Mouse (Mus musculus) brain, embryonic 14.5 days (tissue): ENCODE measurements around the gene Ankfn1.

Source experiments
- CTCF ChIP-seq: fragments of 200-500 bp; IDR thresholded peaks from 2 replicates; pipeline ENCODE4 v1.5.1; 2012; ENCODE audit warnings: inconsistent platforms, mild to moderate bottlenecking, moderate library complexity, borderline replicate concordance; ENCODE audit not compliant: insufficient read depth, insufficient read length; ENCODE audit errors: extremely low read depth
- POLR2A ChIP-seq: fragments of 200-500 bp; IDR thresholded peaks from 2 replicates; pipeline ENCODE4 v1.6.1; 2012; ENCODE audit warnings: mild to moderate bottlenecking, inconsistent platforms, borderline replicate concordance; ENCODE audit not compliant: poor library complexity, insufficient read depth, insufficient read length, severe bottlenecking; ENCODE audit errors: extremely low read depth

GRCm38 (mm10) chr11:89544856-89545817 lies 232.3 kb downstream of the Ankfn1 start:
- TF ChIP-seq POLR2A: no peak
- TF ChIP-seq CTCF: no peak
